21 mouse cellular contexts compared by ENCODE assay signal in genomic region chr14:30943038-30943437, GRCm38 (mm10). TPM values are rescaled to one million over a fixed set of nuclear protein-coding genes. Genes with fewer than 3 reads are reported as not detected.
DNase-seq lines count a peak whose midpoint lies in the region; ATAC-seq lines count a peak whose summit lies in the region.
"Had no signal": no experiment of that assay in that cellular context is flagged by ENCODE, and none has a peak within 500 bp of the region (broad histone marks: within the 10 kb centered on the region; RNA-seq: fewer than 3 reads in every experiment).

Gene Itih1, minus strand, starts transcription at chr14:30943289.

- H3K4me1 ChIP-seq in kidney, embryonic 16.5 days (ENCODE audit: insufficient read depth, low read length) = no peaks in the 10 kb centered on the region
- peaks cover 6% of the 10 kb centered on the region; the same call in 1 of the 2 replicates for H3K4me1 ChIP-seq in liver, embryonic 16.5 days (ENCODE audit: control insufficient read depth, low read depth, low read length)
- H3K4me1 ChIP-seq: embryonic facial prominence, embryonic 15.5 days; forebrain, embryonic 15.5 days; heart, embryonic 12.5 days; midbrain, embryonic 12.5 days; stomach, embryonic 15.5 days had no signal

- DNase-seq in adrenal gland, postnatal 14 days = no peak
- no peak for DNase-seq in adrenal gland, adult (ENCODE audit: inconsistent age in 2 of 2, low spot score in 1 of 2)
- DNase-seq in kidney, adult 9 months = peak; percentile 54
- no peak for DNase-seq in kidney, postnatal 10 days
- no peak for DNase-seq in B cell, adult 2 months
- DNase-seq in urinary bladder, adult 2 months (ENCODE audit: low spot score) = no peak
- DNase-seq: adrenal gland, postnatal 25 days; cerebellum, adult 11 months; heart, postnatal 4 days; left cerebral cortex, postnatal 4 days; lung, postnatal 14 days; thymus, postnatal 14 days had no signal

- no peak within 1 kb of the TSS for H3K4me3 ChIP-seq in kidney, embryonic 16.5 days (ENCODE audit: low read length)
- peak within 1 kb of the TSS; percentile 18 for H3K4me3 ChIP-seq in liver, embryonic 16.5 days (ENCODE audit: low read depth, low read length)
- H3K4me3 ChIP-seq: embryonic facial prominence, embryonic 15.5 days; forebrain, embryonic 15.5 days; heart, embryonic 12.5 days; midbrain, embryonic 12.5 days; stomach, embryonic 15.5 days had no signal

- H3K9ac ChIP-seq in kidney, embryonic 16.5 days (replicated peaks; ENCODE audit: low read length) = 0 out of 2 replicates have a peak within 1 kb of the TSS, but pooled peaks have one; percentile 27
- peak within 1 kb of the TSS; percentile 25 for H3K9ac ChIP-seq in liver, embryonic 16.5 days (ENCODE audit: low read depth, low read length)
- H3K9ac ChIP-seq: embryonic facial prominence, embryonic 15.5 days; forebrain, embryonic 15.5 days; heart, embryonic 12.5 days; midbrain, embryonic 12.5 days; stomach, embryonic 15.5 days had no signal

- no peaks in the 10 kb centered on the region for H3K9me3 ChIP-seq in kidney, embryonic 16.5 days (ENCODE audit: low read length)
- H3K9me3 ChIP-seq in liver, embryonic 16.5 days (replicated peaks; ENCODE audit: control insufficient read depth, low read length) = no peaks in the 10 kb centered on the region
- H3K9me3 ChIP-seq: embryonic facial prominence, embryonic 15.5 days; forebrain, embryonic 15.5 days; heart, embryonic 12.5 days; midbrain, embryonic 12.5 days; stomach, embryonic 15.5 days had no signal

- ATAC-seq in kidney, embryonic 16.5 days (ENCODE audit: low FRiP score, low TSS enrichment) = peak; percentile 27; the same call in 1 of the 2 replicates
- ATAC-seq in liver, embryonic 16.5 days (ENCODE audit: low read depth) = peak; percentile 59
- ATAC-seq: forebrain, embryonic 15.5 days; inflammation-experienced regulatory T-cells, adult 6 months had no signal

- WGBS in kidney, embryonic 16.5 days = 73% methylated on average over 7 of the region's 7 CpGs
- WGBS in liver, embryonic 16.5 days (ENCODE audit: insufficient replicate concordance) = 75% methylated on average over 7 of the region's 7 CpGs

- no peaks in the 10 kb centered on the region for H3K36me3 ChIP-seq in kidney, embryonic 16.5 days (ENCODE audit: insufficient read depth, low read length)
- H3K36me3 ChIP-seq in liver, embryonic 16.5 days (ENCODE audit: control insufficient read depth, insufficient read depth) = no peaks in the 10 kb centered on the region
- H3K36me3 ChIP-seq: embryonic facial prominence, embryonic 15.5 days; forebrain, embryonic 15.5 days; heart, embryonic 12.5 days; midbrain, embryonic 12.5 days; stomach, embryonic 15.5 days had no signal

- no peaks in the 10 kb centered on the region for H3K27me3 ChIP-seq in kidney, embryonic 16.5 days (ENCODE audit: insufficient read depth, low read length)
- H3K27me3 ChIP-seq in liver, embryonic 16.5 days (ENCODE audit: control insufficient read depth, insufficient read depth, low read depth, low read length) = no peaks in the 10 kb centered on the region
- H3K27me3 ChIP-seq: embryonic facial prominence, embryonic 15.5 days; forebrain, embryonic 15.5 days; heart, embryonic 12.5 days; stomach, embryonic 15.5 days had no signal

- no peak within 1 kb of the TSS for H3K4me2 ChIP-seq in kidney, embryonic 16.5 days (replicated peaks; ENCODE audit: low read depth, low read length)
- peak within 1 kb of the TSS; percentile 48 for H3K4me2 ChIP-seq in liver, embryonic 16.5 days (ENCODE audit: low read depth, low read length)
- H3K4me2 ChIP-seq: embryonic facial prominence, embryonic 15.5 days; forebrain, embryonic 15.5 days; heart, embryonic 12.5 days; midbrain, embryonic 12.5 days; stomach, embryonic 15.5 days had no signal

- no peak within 1 kb of the TSS for H3K27ac ChIP-seq in kidney, embryonic 16.5 days (ENCODE audit: low read length)
- peak within 1 kb of the TSS; percentile 88 for H3K27ac ChIP-seq in liver, embryonic 16.5 days (ENCODE audit: low read length)
- H3K27ac ChIP-seq: embryonic facial prominence, embryonic 15.5 days; forebrain, embryonic 15.5 days; midbrain, embryonic 12.5 days; stomach, embryonic 15.5 days had no signal

RNA-seq across cellular contexts. Expression of gene Itih1, which starts in this region (rescaled TPM):
- 4.1 and 73.6 TPM in 2 replicates for total RNA-seq in adrenal gland, postnatal 14 days (2021)
- 0.45 and 0.51 TPM in 2 replicates for polyA plus RNA-seq in kidney, embryonic 16.5 days (2015; fragmentation: Nextera tagmentation; extraction: Ambion mirVana)
- 82.0 and 101 TPM in 2 replicates for polyA plus RNA-seq in liver, embryonic 16.5 days (2015; fragmentation: Nextera tagmentation; extraction: Ambion mirVana)
- polyA plus RNA-seq in urinary bladder, adult 2 months (2012; rRNA removed) = 0.04 TPM in 1 of 2 replicates, not detected in the other
- total RNA-seq: adrenal gland, postnatal 25 days; heart, postnatal 4 days; layer of hippocampus, postnatal 25 days; left cerebral cortex, postnatal 4 days had no signal
- polyA plus RNA-seq: embryonic facial prominence, embryonic 15.5 days; forebrain, embryonic 15.5 days; inflammation-experienced regulatory T-cells, adult 6 months; midbrain, embryonic 12.5 days had no signal

Comparison
In these comparisons a context has a peak if more than half of its experiments do, and no peak if none do; other contexts are left out.
1. RNA of gene Itih1 (polyA plus RNA-seq): 82.0 to 101 TPM in liver, embryonic 16.5 days; 0.45 to 0.51 TPM in kidney, embryonic 16.5 days and 0.04 TPM in urinary bladder, adult 2 months; every median in the first group is over 10 times any median in the second.
2. Peak in ATAC-seq and H3K9ac ChIP-seq in kidney, embryonic 16.5 days; RNA of the gene not detected or under 1 TPM.